Mouse (Mus musculus) ES-E14 (cell line): ENCODE results near the gene Zbtb20. TPM values are rescaled to one million over a fixed set of nuclear protein-coding genes. Genes with fewer than 3 reads are reported as not detected.

Experiments used
- DNase-seq: peaks from one replicate; pipeline ENCODE4 v3.0.0-alpha.2; 2013; ENCODE audit warnings: low read depth, low spot score
- H3K27ac ChIP-seq: 2 replicates; pipeline ENCODE4 v1.5.1; 2012; ENCODE audit warnings: low read depth, mild to moderate bottlenecking, low read length, moderate library complexity, mixed read lengths; ENCODE audit not compliant: poor library complexity, insufficient read depth, severe bottlenecking
- H3K36me3 ChIP-seq: 2 replicates; pipeline ENCODE4 v1.6.1; 2012; ENCODE audit warnings: mild to moderate bottlenecking, low read length, moderate library complexity, mixed read lengths; ENCODE audit not compliant: control insufficient read depth, poor library complexity, insufficient read depth, severe bottlenecking
- H3K4me1 ChIP-seq, 2 experiments: fragments of 150-350 bp in 1 of 2; sonication (generic) in 1 of 2; 2 replicates each; pipeline ENCODE4 v1.6.1; 2012; ENCODE audit warnings: low read length in 2 of 2, mild to moderate bottlenecking in 1 of 2, mixed read lengths in 1 of 2; ENCODE audit not compliant: control insufficient read depth in 2 of 2, insufficient read depth in 2 of 2, poor library complexity in 1 of 2
- H3K4me3 ChIP-seq, 2 experiments: fragments of 150-350 bp in 1 of 2; sonication (generic) in 1 of 2; 2 replicates each; pipeline ENCODE4 v1.5.1; 2012; ENCODE audit warnings: low read length in 2 of 2, low read depth in 1 of 2, mild to moderate bottlenecking in 1 of 2, mixed read lengths in 1 of 2; ENCODE audit not compliant: insufficient read depth in 1 of 2, poor library complexity in 1 of 2, severe bottlenecking in 1 of 2
- H3K9ac ChIP-seq: 2 replicates; pipeline ENCODE4 v1.6.1; 2012; ENCODE audit warnings: low read depth, mild to moderate bottlenecking, low read length, mixed read lengths; ENCODE audit not compliant: poor library complexity, insufficient read depth, severe bottlenecking
- H3K9me3 ChIP-seq: fragments of 150-350 bp; sonication (generic); 2 replicates; pipeline ENCODE4 v1.6.1; 2012; ENCODE audit warnings: low read depth, mild to moderate bottlenecking, low read length; ENCODE audit not compliant: control insufficient read depth, insufficient read depth
- CHD2 ChIP-seq: IDR thresholded peaks from 2 replicates; pipeline ENCODE4 v1.6.1; 2014; ENCODE audit warnings: mild to moderate bottlenecking, low read depth, low read length, inconsistent platforms
- HCFC1 ChIP-seq: IDR thresholded peaks from 2 replicates; pipeline ENCODE4 v1.6.1; 2012; ENCODE audit warnings: low read length, inconsistent platforms, borderline replicate concordance; ENCODE audit not compliant: insufficient read depth
- MAFK ChIP-seq: IDR thresholded peaks from 2 replicates; pipeline ENCODE4 v1.6.1; 2014; ENCODE audit warnings: mild to moderate bottlenecking, low read depth, low read length, inconsistent platforms; ENCODE audit not compliant: insufficient read depth
- ZC3H11A ChIP-seq: IDR thresholded peaks from 2 replicates; pipeline ENCODE4 v1.6.1; 2012; ENCODE audit warnings: low read depth, mild to moderate bottlenecking, inconsistent platforms, low read length, borderline replicate concordance
- ZNF384 ChIP-seq: IDR thresholded peaks from 2 replicates; pipeline ENCODE4 v1.6.1; 2012; ENCODE audit warnings: low read depth, low read length, inconsistent platforms
- in situ Hi-C, 2 experiments: fragments of 600-800 bp; cut with MboI; formaldehyde crosslinking; loops; one replicate each; pipeline ENCODE4 v1.15.1; 2025; ENCODE audit warnings: low sequenced_read_pairs in 2 of 2, inconsistent platforms in 1 of 2; ENCODE audit not compliant: unreplicated experiment in 2 of 2
- total RNA-seq: library from RNA; depleted of rRNA; stranded (reverse); fragments of 300-350 nt; gene quantifications from 2 replicates; pipeline ENCODE4 v1.2.3, GENCODE M21; 2012

Gene Zbtb20
- total RNA-seq, 1 experiment, result 4.0 TPM

DNA sequence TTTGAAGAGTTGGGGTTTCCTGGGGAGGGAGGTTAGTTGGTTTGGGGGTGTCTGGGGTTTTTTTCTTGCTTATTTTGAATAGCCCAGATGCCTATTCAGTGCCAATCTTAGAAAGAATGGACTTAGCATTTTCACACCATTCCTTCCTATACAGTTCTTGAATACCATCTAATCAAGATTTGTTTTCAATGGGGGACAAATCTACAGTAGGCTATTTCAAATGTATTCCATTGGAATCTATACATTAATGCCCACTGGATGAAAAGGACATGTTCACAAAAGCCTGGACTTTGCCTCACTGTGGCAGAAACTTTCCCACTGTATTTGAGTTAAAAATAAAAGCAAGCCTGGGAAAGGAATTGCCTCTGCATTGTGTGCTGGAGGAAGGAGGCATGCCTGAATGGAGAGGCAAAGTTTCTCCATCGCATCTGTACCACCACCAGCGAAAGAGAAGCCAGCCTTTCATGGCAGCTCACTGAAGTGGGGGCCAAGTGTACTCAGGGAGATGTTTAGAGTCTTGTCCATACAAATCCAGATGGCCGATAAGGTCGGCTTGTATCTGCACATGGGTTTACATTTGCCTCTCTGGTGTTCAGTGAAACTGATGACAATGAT is 728.8 kb downstream of the Zbtb20 start:
- no peak for DNase-seq
- TF ChIP-seq ZNF384, result no peak
- no peak for TF ChIP-seq HCFC1
- no peak for TF ChIP-seq ZC3H11A
- no peak for TF ChIP-seq CHD2
- no peak for TF ChIP-seq MAFK

GRCm38 (mm10) chr16:43607086-43607485 is 731.4 kb downstream of the Zbtb20 start:
- no peaks in the 10 kb centered on the region for H3K9me3 ChIP-seq
- no peak for DNase-seq
- H3K36me3 ChIP-seq, result no peaks in the 10 kb centered on the region
- no peak overlapping the region for H3K27ac ChIP-seq
- H3K9ac ChIP-seq, result no peak overlapping the region
- TF ChIP-seq ZNF384 (no peak), MAFK (no peak), HCFC1 (no peak), ZC3H11A (no peak), CHD2 (no peak)
- in situ Hi-C loops, result no loop called here
- peaks cover 5 to 8% of the 10 kb centered on the region in 2 experiments; a peak in 3 of 4 replicates for H3K4me1 ChIP-seq
- no peak overlapping the region for H3K4me3 ChIP-seq

More for the DNA sequence above, 728.8 kb downstream of the Zbtb20 start:
- Histone ChIP-seq H3K9me3 (no peaks in the 10 kb centered on the region), H3K4me1 (peaks cover 4 to 8% of the 10 kb centered on the region in 2 experiments; a peak in 3 of 4 replicates), H3K27ac (no peak overlapping the region), H3K36me3 (no peaks in the 10 kb centered on the region), H3K4me3 (no peak overlapping the region), H3K9ac (no peak overlapping the region)
- in situ Hi-C loops, result no loop called here

DNA sequence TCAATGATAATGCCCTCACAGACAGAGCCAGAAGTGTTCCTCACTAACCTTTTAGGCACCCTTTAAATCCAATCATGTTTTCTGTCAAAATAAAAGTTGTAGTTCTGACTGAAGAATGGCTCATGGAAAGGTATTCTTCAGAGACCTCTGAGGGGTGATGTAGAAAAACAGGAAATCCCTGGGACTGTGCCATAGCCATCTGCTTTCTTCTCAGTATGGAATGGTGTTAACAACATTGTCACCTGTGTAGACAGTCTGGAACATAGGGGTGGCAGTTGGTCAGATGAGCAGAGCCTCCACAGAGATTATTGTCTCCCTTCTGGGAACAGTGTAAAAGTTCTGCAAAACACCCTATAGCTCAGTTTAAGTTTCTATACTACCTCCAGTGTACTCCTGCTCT is 732.4 kb downstream of the Zbtb20 start:
- no peak for DNase-seq
- no peak for TF ChIP-seq CHD2
- TF ChIP-seq MAFK, result no peak
- TF ChIP-seq ZNF384, result no peak
- in situ Hi-C loops, result no loop called here
- Histone ChIP-seq H3K27ac (no peak overlapping the region), H3K4me3 (no peak overlapping the region), H3K36me3 (no peaks in the 10 kb centered on the region), H3K9me3 (no peaks in the 10 kb centered on the region), H3K9ac (no peak overlapping the region), H3K4me1 (peaks cover 5 to 6% of the 10 kb centered on the region in 2 experiments; a peak in 3 of 4 replicates)

DNA sequence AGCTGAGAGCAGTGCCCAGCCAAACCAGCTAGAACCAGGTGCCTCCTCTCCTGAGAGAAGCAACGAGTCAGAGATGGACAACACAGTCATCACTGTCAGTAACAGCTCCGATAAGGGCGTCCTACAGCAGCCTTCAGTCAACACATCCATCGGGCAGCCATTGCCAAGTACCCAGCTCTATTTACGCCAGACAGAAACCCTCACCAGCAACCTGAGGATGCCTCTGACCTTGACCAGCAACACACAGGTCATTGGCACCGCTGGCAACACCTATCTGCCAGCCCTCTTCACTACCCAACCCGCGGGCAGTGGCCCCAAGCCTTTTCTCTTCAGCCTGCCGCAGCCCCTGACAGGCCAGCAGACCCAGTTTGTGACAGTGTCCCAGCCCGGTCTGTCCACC is 734.7 kb downstream of the Zbtb20 start:
- H3K27ac ChIP-seq, result no peak overlapping the region
- TF ChIP-seq ZNF384 (no peak), MAFK (no peak), ZC3H11A (no peak), CHD2 (no peak), HCFC1 (no peak)
- in situ Hi-C loops, result no loop called here
- peaks cover 2 to 3% of the 10 kb centered on the region in 2 experiments; a peak in 3 of 4 replicates for H3K4me1 ChIP-seq
- no peaks in the 10 kb centered on the region for H3K36me3 ChIP-seq
- no peak for DNase-seq
- H3K9ac ChIP-seq, result no peak overlapping the region
- no peaks in the 10 kb centered on the region for H3K9me3 ChIP-seq
- H3K4me3 ChIP-seq, result no peak overlapping the region

- no peak for DNase-seq
- no peak overlapping the region for H3K27ac ChIP-seq
- H3K4me3 ChIP-seq, result no peak overlapping the region
- H3K36me3 ChIP-seq, result no peaks in the 10 kb centered on the region
- in situ Hi-C loops, result no loop called here
- no peak overlapping the region for H3K9ac ChIP-seq
- TF ChIP-seq ZC3H11A (no peak), MAFK (no peak), ZNF384 (no peak)
- H3K4me1 ChIP-seq, result peaks cover 3 to 7% of the 10 kb centered on the region in 2 experiments; a peak in 2 of 4 replicates
- H3K9me3 ChIP-seq, result no peaks in the 10 kb centered on the region
Measured at GRCm38 (mm10) chr16:43616348-43616747, 740.7 kb downstream of the Zbtb20 start.
